Mouse (Mus musculus): ENCODE data around the gene Syne1. TPM values are rescaled to one million over a fixed set of nuclear protein-coding genes. Genes with fewer than 3 reads are reported as not detected.

Gene Syne1
- polyA plus RNA-seq, 1 experiment: 52.0 TPM

DNA sequence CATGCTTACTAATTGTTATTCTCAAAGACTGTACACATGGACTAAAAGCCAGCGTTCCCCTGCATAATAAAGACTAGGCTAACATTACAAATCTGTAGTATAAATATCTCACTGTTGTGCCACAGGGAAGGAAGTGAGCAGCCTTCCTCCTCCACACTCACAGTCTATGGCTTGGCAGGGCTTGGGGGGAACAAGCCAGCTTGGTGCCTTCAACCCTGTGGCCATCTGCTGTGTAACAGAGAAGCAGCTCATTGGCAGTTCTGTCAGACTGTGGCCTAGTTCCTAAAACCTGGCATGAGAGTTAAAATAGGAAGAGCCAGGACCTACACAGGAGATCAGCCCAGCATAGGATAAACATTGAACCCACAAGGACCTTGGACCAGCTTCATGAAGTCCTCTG lies 23.0 kb downstream of the Syne1 start:
- 41% methylated on average over 1 of the region's 1 CpGs for WGBS
- Histone ChIP-seq H3K4me1 (ENCODE audit: control insufficient read depth, insufficient read depth, low read length) (peaks cover 13% of the 10 kb centered on the region), H3K4me3 (replicated peaks; ENCODE audit: extremely low read depth, low read depth, low read length) (no peak overlapping the region)
- TF ChIP-seq CTCF (IDR thresholded peaks at IDR 0.05; ENCODE audit: insufficient read depth, low read length) (no peak), POLR2A (IDR thresholded peaks at IDR 0.05; ENCODE audit: borderline replicate concordance, extremely low read depth, low read depth, low read length) (no peak)
- no peak for DNase-seq

- H3K4me1 ChIP-seq (ENCODE audit: control insufficient read depth, insufficient read depth, low read length): peaks cover 10% of the 10 kb centered on the region
- H3K4me3 ChIP-seq (replicated peaks; ENCODE audit: extremely low read depth, low read depth, low read length): no peak overlapping the region
- WGBS: 36% methylated on average over 4 of the region's 4 CpGs
- DNase-seq: no peak
- TF ChIP-seq POLR2A (IDR thresholded peaks at IDR 0.05; ENCODE audit: borderline replicate concordance, extremely low read depth, low read depth, low read length) (no peak), CTCF (IDR thresholded peaks at IDR 0.05; ENCODE audit: insufficient read depth, low read length) (no peak)
Observed at GRCm38 (mm10) chr10:5527634-5528033, 23.6 kb downstream of the Syne1 start.

GRCm38 (mm10) chr10:5522904-5523303 lies 28.4 kb downstream of the Syne1 start:
- TF ChIP-seq POLR2A (IDR thresholded peaks at IDR 0.05; ENCODE audit: borderline replicate concordance, extremely low read depth, low read depth, low read length): no peak
- Histone ChIP-seq H3K4me3 (replicated peaks; ENCODE audit: extremely low read depth, low read depth, low read length) (no peak overlapping the region), H3K4me1 (ENCODE audit: control insufficient read depth, insufficient read depth, low read length) (peaks cover 5% of the 10 kb centered on the region)
- WGBS: 42% methylated on average over 4 of the region's 4 CpGs
- DNase-seq: no peak

DNA sequence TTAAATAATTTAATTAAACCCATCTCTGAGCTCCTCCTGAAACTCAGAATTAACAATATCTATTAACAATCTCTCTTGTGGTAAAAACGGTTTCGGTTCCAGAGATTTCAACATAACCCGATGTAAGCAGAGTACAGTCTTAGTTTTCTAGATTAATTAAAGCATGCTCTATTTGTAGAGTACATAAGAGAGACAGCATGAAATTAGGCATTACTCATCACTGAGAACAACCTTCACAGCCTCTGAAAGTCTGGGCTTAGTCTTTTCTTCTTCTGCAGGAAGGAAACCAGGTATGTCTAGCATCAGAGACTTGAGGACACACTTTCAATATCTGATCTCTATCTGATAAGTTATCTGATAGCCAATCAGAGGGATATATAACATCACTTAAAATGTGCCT lies 29.0 kb downstream of the Syne1 start:
- TF ChIP-seq POLR2A (IDR thresholded peaks at IDR 0.05; ENCODE audit: borderline replicate concordance, extremely low read depth, low read depth, low read length) (no peak), CTCF (IDR thresholded peaks at IDR 0.05; ENCODE audit: insufficient read depth, low read length) (no peak)
- no peak for DNase-seq
- H3K4me1 ChIP-seq (ENCODE audit: control insufficient read depth, insufficient read depth, low read length): peaks cover 5% of the 10 kb centered on the region
- WGBS: 87% methylated on average over 3 of the region's 3 CpGs
- no peak overlapping the region for H3K4me3 ChIP-seq (replicated peaks; ENCODE audit: extremely low read depth, low read depth, low read length)

DNA sequence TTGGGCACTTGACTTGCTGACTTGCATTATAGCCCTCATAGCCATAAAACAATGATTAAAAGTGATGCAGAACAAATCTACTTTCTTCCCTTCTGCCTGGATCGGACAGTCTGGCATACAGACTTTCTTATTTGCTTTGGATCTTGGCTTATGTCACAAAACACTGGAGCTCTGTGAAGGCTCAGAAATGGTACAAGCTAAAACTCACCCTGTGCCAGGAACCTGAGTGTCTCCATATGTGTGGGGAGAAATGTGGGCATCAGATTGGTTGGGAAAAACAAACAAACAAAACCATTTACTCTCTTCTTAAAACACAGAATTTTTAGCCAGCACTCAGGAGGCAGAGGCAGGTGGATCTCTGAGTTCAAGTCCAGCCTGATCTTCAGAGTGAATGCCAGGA lies 30.6 kb downstream of the Syne1 start:
- DNase-seq: no peak
- no peak for TF ChIP-seq CTCF (IDR thresholded peaks at IDR 0.05; ENCODE audit: insufficient read depth, low read length)
- no peak for TF ChIP-seq POLR2A (IDR thresholded peaks at IDR 0.05; ENCODE audit: borderline replicate concordance, extremely low read depth, low read depth, low read length)
- WGBS: 45% methylated on average over 1 of the region's 1 CpGs
- H3K4me1 ChIP-seq (ENCODE audit: control insufficient read depth, insufficient read depth, low read length): peaks cover 6% of the 10 kb centered on the region
- no peak overlapping the region for H3K4me3 ChIP-seq (replicated peaks; ENCODE audit: extremely low read depth, low read depth, low read length)

- H3K4me3 ChIP-seq (replicated peaks; ENCODE audit: extremely low read depth, low read depth, low read length): no peak overlapping the region
- no peak for DNase-seq
- peaks cover 8% of the 10 kb centered on the region for H3K4me1 ChIP-seq (ENCODE audit: control insufficient read depth, insufficient read depth, low read length)
- TF ChIP-seq POLR2A (IDR thresholded peaks at IDR 0.05; ENCODE audit: borderline replicate concordance, extremely low read depth, low read depth, low read length) (no peak), CTCF (IDR thresholded peaks at IDR 0.05; ENCODE audit: insufficient read depth, low read length) (no peak)
- WGBS: 6% methylated on average over 3 of the region's 3 CpGs
Observed at GRCm38 (mm10) chr10:5515330-5515729, 36.0 kb downstream of the Syne1 start.

DNA sequence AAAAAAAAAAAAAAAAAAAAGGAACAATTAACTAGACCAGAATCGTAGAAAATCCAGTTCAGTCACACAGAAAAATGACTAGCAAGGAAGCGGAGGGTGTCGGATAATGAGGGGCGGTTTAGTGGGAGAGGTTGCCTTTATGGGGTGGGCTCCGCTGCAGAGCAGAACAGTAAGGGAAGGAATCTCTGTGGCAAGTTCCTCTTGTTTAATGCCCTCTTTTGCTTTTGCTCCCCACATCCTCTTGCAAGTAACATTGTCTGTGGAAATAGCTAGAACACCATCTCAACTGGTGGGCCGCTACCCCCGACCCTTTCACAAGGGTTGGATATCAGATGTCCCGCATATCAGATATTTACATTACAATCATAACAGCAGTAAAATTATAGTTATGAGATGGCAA lies 37.1 kb downstream of the Syne1 start:
- TF ChIP-seq POLR2A (IDR thresholded peaks at IDR 0.05; ENCODE audit: borderline replicate concordance, extremely low read depth, low read depth, low read length) (no peak), CTCF (IDR thresholded peaks at IDR 0.05; ENCODE audit: insufficient read depth, low read length) (no peak)
- 86% methylated on average over 8 of the region's 8 CpGs for WGBS

DNA sequence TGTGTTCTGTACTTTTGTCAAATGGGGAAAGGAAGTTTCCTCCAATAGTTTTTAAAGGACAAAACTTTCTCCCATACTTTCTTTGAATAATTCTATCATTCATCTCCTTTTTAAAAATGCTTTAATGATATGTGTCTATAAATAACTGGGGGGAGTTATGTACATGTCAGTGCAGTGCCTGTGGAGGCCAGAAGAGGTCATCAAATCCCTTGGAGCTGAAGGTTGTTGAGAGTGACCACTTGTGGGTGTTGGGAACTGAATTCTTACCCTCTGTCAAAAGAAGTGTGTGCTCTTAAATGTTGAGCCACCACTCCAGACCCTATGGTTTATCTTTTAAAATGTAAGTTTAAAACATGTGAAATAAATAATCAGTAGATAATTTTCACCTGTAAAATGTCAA lies 39.0 kb downstream of the Syne1 start:
- H3K4me1 ChIP-seq (ENCODE audit: control insufficient read depth, insufficient read depth, low read length): peaks cover 8% of the 10 kb centered on the region
- no peak for DNase-seq
- TF ChIP-seq POLR2A (IDR thresholded peaks at IDR 0.05; ENCODE audit: borderline replicate concordance, extremely low read depth, low read depth, low read length) (no peak), CTCF (IDR thresholded peaks at IDR 0.05; ENCODE audit: insufficient read depth, low read length) (peak; percentile 52)

More for the DNA sequence above, 37.1 kb downstream of the Syne1 start:
- Histone ChIP-seq H3K4me3 (replicated peaks; ENCODE audit: extremely low read depth, low read depth, low read length) (no peak overlapping the region), H3K4me1 (ENCODE audit: control insufficient read depth, insufficient read depth, low read length) (peaks cover 8% of the 10 kb centered on the region)
- DNase-seq: no peak

GRCm38 (mm10) chr10:5511403-5511802 lies 39.9 kb downstream of the Syne1 start:
- H3K4me1 ChIP-seq (ENCODE audit: control insufficient read depth, insufficient read depth, low read length): peaks cover 8% of the 10 kb centered on the region
- H3K4me3 ChIP-seq (replicated peaks; ENCODE audit: extremely low read depth, low read depth, low read length): no peak overlapping the region
- 47% methylated on average over 3 of the region's 3 CpGs for WGBS
- DNase-seq: no peak
- TF ChIP-seq CTCF (IDR thresholded peaks at IDR 0.05; ENCODE audit: insufficient read depth, low read length) (no peak), POLR2A (IDR thresholded peaks at IDR 0.05; ENCODE audit: borderline replicate concordance, extremely low read depth, low read depth, low read length) (no peak)

More for the DNA sequence above, 39.0 kb downstream of the Syne1 start:
- no peak overlapping the region for H3K4me3 ChIP-seq (replicated peaks; ENCODE audit: extremely low read depth, low read depth, low read length)

- TF ChIP-seq CTCF (IDR thresholded peaks at IDR 0.05; ENCODE audit: insufficient read depth, low read length) (no peak), POLR2A (IDR thresholded peaks at IDR 0.05; ENCODE audit: borderline replicate concordance, extremely low read depth, low read depth, low read length) (no peak)
- H3K4me3 ChIP-seq (replicated peaks; ENCODE audit: extremely low read depth, low read depth, low read length): no peak overlapping the region
- 79% methylated on average over 2 of the region's 2 CpGs for WGBS
- no peaks in the 10 kb centered on the region for H3K4me1 ChIP-seq (ENCODE audit: control insufficient read depth, insufficient read depth, low read length)
- no peak for DNase-seq
Observed at GRCm38 (mm10) chr10:5507478-5507877, 43.8 kb downstream of the Syne1 start.
